Mouse (Mus musculus) retina, postnatal 7 days (tissue): ENCODE measurements around the gene Nup88.

Experiments used
- DNase-seq: peaks from one replicate; pipeline ENCODE4 v3.0.0-alpha.2; 2012; ENCODE audit warnings: low read depth, low spot score

Nup88 gene

DNA sequence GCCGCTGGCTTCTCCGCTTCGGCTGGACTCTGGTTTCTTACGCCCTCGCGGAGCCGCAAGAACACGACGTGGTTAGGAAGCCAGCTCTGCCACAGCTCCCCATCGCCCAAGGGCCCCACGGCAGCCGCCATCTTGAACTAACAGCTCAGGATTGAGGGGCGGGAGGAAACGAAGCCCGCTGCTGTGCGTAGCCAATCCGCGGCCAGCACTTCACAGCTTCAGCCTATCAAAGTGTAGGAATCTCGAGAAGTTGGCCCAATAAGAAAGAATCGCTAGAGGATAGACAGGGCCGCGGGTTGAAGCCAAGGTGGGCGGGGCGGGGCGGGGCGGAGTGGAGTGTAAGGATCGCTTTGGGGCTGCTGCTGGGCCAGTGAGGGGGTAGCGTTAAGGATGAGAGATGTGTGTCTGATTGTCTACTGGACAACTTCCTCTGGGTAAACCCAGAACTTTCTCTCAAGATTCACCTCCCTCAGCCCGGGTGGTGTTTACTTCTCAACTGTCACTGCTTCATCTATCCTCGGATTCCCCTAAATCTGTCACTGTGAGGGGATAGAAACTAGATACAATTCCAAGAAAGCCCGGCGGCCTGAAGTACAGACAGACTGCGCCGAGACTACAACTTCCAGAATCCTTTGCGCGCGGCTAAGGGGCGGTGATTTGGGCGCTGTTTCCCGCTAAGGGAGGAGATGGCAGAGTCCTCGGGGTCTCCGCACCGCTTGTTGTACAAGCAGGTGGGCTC is at the start of gene Nup88, which contains the start of gene Rpain:
Gene Nup88, minus strand, starts transcription at position 153 of the 739 bp plus-strand sequence.
Gene Rpain, plus strand, starts transcription at position 393 of the 739 bp plus-strand sequence.
- DNase-seq = peak; percentile 93

DNA sequence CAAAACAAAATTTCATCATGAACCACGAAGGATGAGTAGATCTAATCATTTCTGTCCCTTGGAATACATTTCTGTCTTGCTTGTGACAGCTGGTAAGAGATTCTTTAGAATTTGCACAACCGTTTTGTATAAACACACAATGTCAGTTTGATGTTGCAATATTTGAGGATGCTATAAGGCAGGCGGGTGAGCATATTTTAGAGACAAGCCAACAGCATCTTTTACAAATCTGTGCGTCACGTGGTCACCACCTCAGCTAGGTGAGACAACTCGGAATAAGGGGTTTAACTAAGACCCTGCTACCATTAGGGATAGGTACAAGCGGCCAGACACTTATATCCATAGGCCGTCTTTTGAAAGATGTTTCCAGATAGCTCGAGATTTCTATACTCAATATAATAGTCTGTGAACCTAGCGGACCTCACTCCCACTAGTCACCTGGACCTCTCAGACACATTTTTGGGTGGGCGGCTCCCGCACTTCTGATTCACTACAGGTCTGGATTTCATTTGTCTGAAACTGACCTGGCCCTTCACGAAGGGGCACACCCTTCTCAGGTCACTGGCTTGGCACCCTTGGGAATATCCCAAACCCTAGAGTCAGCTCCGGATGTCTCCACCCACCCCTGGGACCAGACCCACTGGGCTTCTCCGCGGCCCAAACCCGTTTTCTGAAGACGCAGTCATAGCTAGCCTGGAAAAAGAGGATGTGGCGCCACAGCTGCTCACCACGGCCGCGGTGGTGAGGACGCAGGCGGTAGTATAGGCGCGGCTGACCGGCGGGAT is 48.8 kb upstream of the Nup88 start:
- no peak for DNase-seq

DNA sequence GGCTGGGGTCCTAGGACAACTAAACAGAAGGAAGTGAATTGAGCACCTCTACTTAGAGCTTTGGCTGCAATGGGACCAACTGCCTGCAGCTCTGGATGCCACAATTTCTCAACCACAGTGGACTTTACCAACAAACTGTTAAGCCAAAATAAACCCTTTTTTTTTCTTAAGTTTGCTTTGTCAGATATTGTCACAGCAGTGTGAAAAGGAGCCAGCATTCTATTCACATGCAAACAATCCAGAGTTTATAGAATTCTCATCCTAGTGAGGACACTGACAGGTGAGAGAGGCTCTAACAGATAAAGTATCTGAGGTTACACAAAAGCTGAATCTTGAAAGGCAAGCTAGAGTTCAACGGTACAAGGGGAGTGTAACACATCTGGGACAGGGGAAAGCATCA is 47.3 kb upstream of the Nup88 start:
- DNase-seq = no peak

DNA sequence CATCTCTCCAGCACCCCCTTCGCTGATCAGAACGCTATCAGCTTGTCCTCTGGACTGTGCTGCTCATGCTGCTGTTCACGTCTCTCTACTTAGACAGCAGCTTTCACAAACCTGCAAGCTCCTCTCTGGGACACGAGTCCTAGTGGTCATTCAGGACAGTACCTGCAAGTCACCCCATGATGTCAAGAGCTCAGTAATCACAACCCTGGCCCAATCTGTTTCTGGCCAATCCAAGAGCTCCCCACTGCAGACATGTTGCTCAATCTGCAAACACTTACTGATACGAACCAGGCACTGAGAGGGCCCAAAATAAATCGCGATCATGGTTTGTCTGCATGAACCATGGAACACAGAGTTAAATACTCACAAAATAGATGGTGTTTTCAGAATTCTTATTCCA is 43.0 kb upstream of the Nup88 start:
- no peak for DNase-seq

DNA sequence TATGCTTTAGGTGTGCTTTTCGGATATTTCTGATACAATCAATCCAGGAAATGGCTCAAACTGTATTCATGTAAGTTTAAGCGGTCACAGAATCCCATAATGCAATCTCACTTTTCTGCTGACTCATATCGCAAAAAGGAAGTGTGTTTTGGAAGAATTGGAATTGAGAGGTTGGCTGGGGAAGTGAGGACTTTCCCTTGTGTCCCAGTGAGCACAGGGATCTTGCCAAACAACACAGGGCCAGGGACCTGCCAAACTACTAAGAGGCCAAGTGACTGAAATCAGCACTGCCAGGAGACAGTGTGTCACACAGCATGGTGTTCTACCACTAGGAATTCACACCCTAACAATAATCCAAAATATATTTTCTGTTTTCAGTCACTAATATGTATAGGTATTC is 38.5 kb upstream of the Nup88 start:
- no peak for DNase-seq

DNA sequence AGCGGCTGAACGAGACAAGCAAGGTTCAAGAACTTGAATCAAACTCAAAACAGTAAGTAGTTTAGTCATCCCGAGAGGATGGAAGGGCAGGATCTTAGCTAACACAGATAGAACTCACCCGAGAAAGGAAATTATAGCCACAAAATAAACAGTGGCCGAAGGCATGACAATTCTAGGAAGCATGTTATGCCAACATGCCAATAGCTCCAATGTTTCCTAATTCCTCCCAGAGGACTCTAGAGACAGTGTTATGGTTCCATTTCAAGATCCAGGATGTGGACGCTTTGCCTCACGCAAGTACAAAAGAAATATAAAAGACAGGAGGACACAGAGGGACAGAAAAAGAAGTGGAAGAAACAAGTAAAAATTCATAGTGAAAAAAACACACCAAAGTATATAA is 38.1 kb upstream of the Nup88 start:
- no peak for DNase-seq

DNA sequence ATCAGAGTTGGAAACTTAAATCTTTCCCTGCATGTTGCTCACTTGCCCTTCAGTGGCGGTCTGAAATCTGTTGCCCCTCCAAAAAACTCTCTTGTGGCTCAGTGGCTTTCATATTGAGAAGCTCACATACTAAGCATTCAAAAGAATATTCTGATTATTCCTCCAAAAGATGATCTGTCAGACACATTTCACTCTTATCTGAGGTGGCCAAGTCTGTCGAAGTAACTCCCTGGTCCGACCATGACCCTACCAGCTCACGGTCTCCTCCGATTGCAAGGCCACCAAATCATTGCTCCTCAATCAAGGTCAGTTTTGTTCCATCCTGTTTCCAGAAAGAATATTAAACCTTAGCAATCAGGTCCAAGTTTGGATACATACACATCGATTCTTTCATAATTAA is 37.3 kb upstream of the Nup88 start:
- DNase-seq = no peak

DNA sequence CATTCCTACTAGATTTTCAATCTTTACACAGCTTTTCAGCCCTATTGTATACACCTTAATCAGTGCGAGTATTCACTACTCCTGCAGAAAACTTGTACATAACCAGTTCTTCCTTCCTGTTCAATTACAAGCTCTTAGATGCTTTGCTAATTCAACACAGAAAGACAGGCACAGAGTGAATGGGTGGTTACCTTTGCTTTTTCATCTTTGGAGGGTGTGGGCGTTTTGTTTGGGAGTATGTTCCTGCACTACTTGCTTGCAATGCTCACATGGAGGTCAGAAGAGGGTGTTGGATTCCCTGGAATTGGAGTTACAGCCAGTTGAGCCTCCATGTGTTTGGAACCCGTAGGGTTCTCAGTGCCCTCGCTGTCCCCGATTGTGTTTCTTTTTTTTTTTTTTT is 35.3 kb upstream of the Nup88 start:
- no peak for DNase-seq

DNA sequence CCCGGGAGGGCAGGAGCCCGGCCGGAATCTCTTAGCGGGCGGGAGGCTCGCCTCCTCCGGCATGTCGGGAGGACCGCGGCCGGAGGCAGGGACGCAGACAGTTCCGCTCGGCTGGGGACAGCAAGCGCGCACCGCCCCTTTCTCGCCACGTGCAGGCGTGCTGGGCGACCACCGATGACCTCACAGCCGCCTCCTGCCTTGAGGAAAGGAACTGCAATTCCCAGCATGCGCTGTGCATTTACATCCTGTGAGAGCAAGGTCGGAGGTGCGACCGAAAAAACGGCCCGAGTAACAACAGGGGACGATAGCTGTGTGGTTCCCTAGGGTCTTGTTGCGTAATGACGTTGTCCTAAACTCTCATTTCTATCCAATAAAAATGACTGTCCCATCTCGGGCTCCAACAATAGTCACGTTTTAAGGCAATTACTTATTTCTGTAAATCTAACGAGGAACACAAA is 34.6 kb upstream of the Nup88 start, which contains the start of gene Dhx33:
Gene Dhx33, minus strand, starts transcription at position 122 of the 458 bp plus-strand sequence.
- peak; percentile 96 for DNase-seq

DNA sequence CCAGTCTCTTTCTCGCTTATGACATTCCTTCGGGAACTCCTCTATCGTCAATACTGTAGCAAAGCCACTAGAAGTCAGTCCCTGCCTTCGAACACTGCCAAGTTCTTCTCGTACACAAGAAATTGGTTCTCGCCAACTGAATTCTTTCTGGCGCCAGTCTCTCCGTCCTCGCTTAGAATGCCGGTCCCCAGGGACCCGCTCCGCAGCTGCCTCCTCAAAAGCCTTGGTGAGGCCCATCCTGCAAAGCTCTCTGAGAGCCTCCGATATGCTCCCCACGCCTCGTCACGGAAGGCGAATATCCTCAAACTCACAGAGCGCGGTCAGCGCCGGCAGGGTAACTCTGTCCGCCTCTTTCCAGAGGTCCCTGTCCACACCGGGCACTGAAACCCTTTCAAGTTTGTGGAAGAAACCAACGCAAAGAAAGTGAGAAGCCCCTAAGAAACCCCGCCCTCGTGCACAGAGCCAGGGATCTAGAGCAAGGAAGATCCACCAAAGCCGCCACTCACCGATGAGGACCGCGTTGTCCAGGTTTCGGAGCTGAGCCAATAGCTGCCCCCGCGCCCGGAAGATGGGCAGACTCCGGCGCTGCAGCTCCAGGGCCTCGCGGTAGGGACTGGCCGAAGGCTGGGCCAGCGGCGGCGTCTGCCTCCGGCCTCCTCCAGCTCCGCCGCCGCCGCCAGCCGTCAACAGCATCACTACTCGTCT is 34.0 kb upstream of the Nup88 start:
- no peak for DNase-seq

DNA sequence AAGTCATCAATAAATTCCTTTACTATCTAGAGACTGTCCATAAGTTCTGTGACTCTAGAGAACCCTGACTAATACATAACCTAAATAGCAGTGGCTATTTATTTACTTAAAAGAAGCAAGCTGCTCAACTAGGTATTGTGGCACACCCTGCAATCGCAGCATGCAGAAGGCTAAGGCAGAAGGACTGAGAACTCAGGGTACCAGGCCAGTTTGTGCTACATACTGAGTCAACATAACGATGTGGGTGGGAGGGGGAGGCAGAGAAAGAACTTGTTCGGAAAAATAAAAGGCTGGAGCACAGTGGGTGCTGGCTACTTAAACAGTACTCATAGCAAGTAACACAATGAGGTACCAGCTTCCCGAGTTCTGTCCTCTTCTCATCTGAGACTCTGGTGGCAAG is 31.4 kb upstream of the Nup88 start:
- no peak for DNase-seq

DNA sequence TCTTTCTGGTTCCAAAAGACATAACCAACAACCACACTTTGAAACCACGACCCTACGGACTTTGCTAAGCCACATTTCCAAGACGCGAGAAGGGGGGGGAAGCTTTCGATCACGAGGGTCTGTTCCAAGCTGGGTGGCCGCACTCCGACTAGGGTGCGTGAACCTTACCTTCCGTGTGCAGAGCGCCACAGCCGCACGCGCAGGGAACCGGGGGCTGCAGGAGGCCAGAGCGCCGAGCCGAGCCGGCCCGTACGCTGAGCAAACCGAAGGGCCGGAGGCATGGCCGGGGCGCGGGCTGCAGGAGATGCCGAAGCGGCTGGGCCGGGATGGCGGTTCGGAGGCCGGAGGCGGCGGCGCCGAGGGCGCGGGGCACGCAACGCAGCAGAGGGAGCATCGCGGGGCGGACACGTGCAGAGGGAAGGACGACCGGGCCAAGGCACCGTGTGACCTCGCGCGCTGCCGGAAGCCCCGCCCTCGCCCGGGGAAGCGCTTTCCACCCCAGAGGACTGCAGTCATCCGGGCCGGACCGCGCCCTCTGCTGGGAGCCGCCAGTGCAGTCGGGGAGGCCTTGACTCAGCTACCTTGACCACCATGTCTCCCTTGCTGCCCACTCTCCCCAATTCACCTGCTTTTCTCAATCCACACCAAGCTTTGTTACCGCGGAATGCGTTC is 12.9 kb upstream of the Nup88 start, which contains the start of gene C1qbp:
Gene C1qbp, minus strand, starts transcription at position 470 of the 672 bp plus-strand sequence.
- peak; percentile 85 for DNase-seq

DNA sequence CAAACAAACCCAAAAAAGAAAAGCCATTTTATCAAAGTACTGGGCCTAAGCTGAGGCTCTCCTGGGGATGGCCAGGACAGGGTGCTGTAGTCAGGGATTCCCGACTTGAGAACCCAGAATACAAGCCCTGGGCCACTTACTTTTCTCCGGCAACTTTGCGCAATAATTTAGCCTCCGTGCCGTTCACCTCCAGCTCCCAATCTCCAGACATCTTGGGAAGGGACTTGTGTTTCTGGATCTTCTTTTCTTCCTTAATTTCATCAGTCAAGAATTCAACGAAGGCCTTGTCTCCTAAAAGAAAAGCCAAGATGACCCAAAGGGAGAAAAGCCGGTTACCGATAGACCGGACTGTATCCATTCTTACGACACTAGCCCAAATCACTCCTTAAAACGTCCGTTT is 12.3 kb upstream of the Nup88 start:
- no peak for DNase-seq

DNA sequence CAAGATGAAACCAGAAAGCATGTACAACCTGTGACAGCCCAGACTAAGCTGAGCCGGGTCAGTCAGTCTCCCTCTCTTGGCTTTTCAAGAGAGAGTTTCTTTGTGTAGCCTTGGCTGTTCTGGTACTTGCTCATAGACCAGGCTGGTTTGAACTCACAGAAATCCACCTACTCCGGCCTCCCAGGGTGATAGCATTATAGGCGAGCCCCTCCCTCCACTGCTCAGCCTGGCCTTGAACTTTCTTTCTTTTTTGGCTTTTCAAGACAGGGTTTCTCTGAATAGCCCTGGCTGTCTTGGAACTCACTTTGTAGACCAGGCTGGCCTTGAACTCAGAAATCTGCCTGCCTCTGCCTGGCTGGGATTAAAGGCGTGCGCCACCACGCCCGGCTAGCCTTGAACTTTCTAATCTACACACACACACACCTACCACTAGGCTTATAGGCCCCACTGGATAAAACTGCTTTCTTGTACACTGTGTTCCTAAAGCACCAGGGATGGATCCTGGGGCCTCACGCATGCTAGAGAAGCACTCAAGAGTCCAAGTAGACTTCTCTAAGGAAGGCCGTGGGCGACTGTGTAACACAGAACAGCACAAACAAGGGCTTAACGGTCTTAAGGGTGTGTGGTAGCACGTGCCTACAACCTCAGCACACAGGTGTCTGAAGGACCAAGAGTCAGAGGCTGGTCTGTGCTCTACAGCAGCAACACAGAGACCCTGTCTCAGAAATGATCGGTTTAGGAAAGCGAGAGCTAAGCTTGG is 11.2 kb upstream of the Nup88 start:
- DNase-seq = no peak

DNA sequence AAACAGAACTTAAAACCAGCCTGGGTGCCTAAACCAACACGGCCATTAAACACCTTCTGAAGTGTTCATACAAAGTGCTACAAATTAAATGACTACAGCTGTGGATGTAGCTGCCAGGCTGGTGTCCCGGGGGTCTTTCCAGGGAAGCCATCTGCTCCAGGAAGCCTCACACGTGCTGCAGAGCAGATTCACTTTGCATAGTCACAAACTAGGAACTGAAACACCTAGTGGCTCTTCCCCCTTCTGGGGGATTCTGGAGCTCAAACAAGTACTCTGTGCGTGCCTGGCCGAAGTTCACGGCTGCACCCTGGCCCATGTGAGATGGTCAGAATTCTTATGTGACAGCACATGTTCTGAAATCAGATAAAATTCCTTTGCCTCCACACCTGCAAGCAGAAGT is 10.5 kb upstream of the Nup88 start:
- DNase-seq = no peak

DNA sequence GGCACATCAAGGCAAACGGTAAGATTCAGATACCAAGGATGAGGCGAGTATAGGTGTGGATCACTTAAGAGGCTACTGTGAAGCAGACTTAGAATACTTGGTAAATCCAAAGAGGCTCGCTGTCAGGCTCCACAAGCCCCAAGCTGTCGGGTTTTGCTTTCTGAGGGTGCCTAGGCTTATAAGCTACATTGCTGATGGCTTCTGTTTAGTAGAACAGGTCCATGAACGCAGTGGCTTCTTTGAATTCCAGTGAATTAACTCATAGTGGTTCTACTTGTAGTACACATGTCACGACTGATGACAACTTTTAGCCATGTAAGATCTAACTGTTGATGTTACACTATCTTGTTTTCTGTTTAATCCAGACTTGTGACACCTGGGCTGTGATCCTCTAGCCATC is 7.5 kb upstream of the Nup88 start:
- DNase-seq = no peak

DNA sequence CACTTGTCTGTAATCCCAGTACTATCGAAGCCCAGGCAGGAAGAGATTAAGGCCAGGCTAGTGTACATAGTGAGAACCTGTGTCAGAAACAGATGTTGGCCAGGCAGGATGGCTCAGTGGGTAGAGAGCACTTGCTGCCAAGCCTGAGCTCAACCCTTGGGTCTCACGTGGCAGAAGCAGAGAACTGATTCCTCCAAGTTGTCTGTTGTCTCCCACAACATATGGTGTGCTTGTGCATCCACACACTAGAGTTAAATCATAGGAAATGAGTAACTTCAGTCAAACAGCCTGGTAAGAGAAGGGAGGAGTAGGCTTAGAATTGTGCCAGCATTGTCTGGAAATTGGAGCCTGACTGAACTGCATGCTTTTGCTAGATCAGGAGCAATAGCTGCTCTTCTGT is 5.4 kb upstream of the Nup88 start:
- DNase-seq = no peak

DNA sequence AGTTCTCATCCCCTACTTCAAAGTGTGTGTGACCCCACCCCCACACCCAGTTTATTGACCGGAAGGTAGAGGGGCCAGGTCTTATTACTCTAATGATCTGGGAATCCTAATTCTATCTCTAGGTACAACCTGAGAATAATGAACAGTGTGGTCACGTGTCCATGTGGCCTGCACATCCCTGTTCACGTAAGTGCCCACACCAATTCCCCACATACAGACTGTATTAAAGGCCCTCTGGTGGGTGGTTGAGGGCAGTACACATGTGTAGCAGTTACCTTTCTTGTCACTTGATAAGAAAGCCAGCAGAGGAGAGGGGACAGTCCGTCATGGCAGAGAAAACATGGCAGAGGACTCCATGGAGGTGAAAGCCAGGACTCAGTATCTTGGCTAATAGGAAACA is 4.2 kb upstream of the Nup88 start:
- no peak for DNase-seq

DNA sequence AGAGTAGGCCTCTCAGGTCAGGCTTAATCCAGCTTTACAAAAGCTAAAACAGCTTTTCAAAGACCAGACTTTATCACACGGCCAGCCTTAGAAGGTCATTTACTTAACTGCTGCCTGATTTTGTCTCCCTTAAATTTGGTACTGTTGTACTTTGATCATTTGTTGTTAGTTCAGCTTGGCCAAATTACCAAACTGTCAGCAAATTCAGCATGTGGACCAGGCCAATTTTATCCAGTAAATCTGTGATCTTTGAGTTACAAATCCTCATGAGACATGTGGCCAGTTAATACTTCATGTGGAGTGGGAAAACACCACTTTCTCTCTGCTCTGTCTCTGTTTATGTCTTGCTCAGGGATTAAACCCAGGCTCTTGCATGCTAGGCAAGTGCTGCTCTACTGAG is 2.8 kb upstream of the Nup88 start:
- no peak for DNase-seq

DNA sequence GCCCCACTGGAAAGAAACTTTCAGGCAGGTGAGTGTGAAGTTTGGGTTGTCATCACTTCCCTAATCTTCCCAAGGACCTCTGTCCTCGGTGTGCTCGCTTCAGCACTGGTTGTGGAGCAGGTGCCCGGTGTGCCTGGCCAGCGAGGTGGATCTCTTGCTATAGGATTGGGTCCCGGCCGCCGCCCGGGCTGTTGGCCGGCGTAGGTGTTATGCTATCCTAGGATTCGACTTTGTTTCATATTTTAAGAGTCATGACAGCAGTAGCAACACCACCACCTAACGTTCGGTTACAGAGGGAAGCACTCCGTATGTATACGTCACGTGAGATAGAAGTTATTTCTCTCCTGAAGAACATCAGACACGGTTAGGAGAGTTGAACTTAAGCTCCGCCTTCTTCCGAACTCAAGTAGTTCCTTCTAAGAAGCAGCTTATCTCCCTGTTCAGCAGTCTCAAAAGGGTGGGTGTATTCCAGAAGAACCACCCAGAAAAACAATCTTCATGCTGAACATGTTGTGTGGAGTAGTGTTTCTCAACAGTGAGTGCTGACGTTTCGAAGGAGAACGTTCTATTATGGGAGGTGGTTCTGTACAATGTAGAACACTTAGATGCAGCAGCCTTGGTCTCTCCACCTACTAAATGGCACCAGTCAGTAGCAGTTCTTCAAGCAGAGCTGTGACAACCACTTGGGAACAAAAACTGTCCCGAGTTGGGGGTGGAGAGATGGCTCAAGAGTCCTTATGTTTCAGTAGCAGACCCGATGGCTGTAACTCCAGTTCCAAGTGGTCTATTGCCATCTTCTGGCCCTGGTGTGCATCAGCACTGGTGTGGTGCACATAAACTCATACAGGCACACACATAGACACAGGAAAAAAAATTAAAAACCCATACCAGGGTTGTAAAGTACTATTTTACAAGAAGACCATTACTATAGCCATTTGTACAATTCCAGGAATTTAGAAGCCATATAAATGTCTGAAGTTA is 1.1 kb upstream of the Nup88 start:
- DNase-seq = no peak
